Mouse (Mus musculus): ENCODE measurements around the gene Lypd6.

DNA sequence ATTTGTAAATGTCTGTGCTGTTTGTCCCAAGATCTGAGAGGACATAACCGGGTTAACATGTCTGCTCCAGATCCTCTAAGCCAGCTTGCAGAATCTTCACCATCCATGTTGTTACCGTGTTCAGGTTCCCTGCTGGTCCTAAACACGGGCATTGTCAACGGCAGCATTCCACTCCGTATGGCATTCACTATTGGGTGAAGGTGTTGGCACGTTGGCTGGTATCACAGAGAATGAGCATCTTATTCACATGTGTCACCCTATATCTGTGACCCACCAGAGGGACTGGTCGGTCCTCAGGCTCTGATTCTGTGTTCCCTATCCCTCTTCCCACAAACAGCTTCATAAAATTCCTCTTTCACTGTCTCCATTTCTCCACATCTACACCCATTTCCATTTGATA is 52.9 kb downstream of the Lypd6 start:
- no peak for TF ChIP-seq CTCF (IDR thresholded peaks at IDR 0.05; ENCODE audit: low read depth)
- no peak for TF ChIP-seq EP300 (IDR thresholded peaks at IDR 0.05; ENCODE audit: low read depth)

Measured in liver, postnatal 0 days (tissue).